Mouse (Mus musculus): Measurements from ENCODE around the gene Sertad1.

DNA sequence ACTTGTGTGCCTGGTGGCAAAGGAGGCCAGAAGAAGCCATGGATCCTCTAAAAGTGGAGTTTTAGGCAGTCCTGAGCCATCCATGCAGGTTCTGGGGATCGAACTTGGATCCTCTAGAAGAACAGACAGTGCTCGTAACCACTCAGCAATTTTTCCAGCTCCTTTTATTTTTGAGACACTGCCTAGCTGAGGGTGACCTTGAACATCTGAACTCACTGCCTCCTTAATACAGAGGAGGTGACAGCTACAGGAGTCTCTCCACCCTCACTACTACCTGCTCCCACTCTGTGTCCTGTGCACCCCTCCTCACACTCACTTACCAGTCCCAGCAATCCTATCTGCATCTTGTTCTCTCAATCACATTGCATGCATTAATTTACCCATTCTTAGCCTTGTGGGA is 11.1 kb upstream of the Sertad1 start:
- TF ChIP-seq CTCF (IDR thresholded peaks at IDR 0.05; ENCODE audit: control insufficient read depth, insufficient read depth, insufficient replicate concordance, low read depth, low read length): no peak
- no peak for TF ChIP-seq POLR2A (IDR thresholded peaks at IDR 0.05; ENCODE audit: control insufficient read depth, low read depth, low read length)

All from testis, adult 2 months (tissue).